Mouse (Mus musculus) ES-E14 (cell line): ENCODE data around the gene Slc25a51.

Experiments
- CHD2 ChIP-seq: IDR thresholded peaks from 2 replicates; pipeline ENCODE4 v1.6.1; 2014; ENCODE audit warnings: mild to moderate bottlenecking, low read depth, low read length, inconsistent platforms
- ZNF384 ChIP-seq: IDR thresholded peaks from 2 replicates; pipeline ENCODE4 v1.6.1; 2012; ENCODE audit warnings: low read depth, low read length, inconsistent platforms

- no peak for TF ChIP-seq CHD2
- no peak for TF ChIP-seq ZNF384
Measured at GRCm38 (mm10) chr4:45411181-45411790, 2.7 kb upstream of the Slc25a51 start.
